Mouse (Mus musculus) bone marrow, adult 2 months (tissue): ENCODE results near the gene Nav2.

ENCODE experiments used
- CTCF ChIP-seq: fragments of 200-500 bp; IDR thresholded peaks from 2 replicates; pipeline ENCODE4 v1.5.1; 2011; ENCODE audit warnings: low read length, control low read depth; ENCODE audit not compliant: control insufficient read depth, insufficient read depth
- POLR2A ChIP-seq: fragments of 200-500 bp; IDR thresholded peaks from 2 replicates; pipeline ENCODE4 v1.6.1; 2011; ENCODE audit warnings: low read depth, mild to moderate bottlenecking, control low read depth, low read length, borderline replicate concordance; ENCODE audit not compliant: control insufficient read depth

DNA sequence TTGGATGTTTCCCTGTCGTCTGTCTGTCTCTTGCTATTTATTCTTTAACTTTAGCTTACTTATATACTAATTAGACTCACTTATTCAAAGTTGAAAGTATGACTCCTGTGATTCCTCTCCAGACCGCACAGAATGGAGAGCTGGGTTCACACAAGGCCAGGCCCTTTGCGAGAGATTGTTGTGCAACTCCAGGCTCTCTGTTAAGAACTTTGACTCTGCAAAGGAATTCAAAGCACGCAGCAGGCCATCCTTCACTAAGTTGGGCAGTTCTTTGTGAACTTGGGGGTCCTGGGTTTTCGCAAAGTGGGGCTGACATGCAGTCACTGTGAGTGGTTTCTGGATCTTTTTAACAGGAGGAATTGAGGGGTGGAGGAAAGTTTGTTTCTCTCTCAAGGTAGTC is 95.9 kb downstream of the Nav2 start:
- TF ChIP-seq POLR2A (no peak), CTCF (no peak)
